Mouse (Mus musculus) central nervous system, embryonic 18 days (tissue): ENCODE results near the gene Nfatc4. TPM values are rescaled to one million over a fixed set of nuclear protein-coding genes. Genes with fewer than 3 reads are reported as not detected.

Experiments
- polyA plus RNA-seq: library from polyadenylated mRNA; depleted of rRNA; stranded (reverse); fragments of >200 nt; gene quantifications from 2 replicates; pipeline ENCODE4 v1.2.3, GENCODE M21; 2012; rRNA removed

Gene Nfatc4
- 9.2 and 11.3 TPM in 2 replicates for polyA plus RNA-seq

DNA sequence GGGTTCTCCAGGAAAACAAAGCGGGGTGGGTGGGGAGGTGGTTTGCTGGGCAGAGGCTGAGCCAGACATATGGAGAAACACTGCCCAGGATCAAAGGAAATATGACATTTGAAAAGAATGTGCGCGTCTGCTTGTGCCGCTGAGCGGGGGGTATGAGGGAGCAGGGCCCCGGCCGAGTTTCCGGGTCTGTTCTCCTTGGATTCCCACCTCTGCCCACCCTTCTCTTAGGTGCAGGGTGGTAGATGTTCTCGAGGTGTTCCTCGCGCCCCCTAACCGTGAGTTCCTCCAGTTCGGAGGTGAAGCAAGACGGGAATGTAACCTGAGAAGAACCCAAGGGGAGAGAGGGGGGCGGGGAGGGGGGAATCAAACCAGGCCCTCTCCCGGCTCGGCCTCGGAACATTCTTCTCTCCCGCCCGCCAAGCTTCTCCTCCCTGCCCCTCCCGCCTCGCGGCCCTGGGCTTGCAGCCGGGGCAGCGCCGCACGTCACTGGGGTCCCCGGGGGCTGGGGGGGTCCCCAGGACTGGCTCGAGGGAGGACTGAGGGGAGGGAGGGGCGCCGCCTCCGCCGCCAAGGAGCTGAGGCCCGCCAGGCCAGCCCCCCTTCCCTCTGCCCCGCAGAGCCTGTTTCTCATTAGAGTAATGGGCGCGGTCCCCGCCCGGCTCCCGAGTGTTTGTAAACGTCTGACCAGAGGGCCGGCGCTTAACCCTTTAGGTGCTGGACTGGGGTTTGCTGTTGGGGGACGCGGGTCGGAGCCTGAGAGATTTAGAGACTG, at the start of gene Nfatc4:
Nfatc4 (plus strand) TSS at position 154 of the 772 bp plus-strand sequence.

GRCm38 (mm10) chr14:55783958-55784235, 39.0 kb upstream of the Nfatc4 start, which contains the start of gene Adcy4:
TSS of gene Adcy4 (minus strand) at chr14:55784095.

DNA sequence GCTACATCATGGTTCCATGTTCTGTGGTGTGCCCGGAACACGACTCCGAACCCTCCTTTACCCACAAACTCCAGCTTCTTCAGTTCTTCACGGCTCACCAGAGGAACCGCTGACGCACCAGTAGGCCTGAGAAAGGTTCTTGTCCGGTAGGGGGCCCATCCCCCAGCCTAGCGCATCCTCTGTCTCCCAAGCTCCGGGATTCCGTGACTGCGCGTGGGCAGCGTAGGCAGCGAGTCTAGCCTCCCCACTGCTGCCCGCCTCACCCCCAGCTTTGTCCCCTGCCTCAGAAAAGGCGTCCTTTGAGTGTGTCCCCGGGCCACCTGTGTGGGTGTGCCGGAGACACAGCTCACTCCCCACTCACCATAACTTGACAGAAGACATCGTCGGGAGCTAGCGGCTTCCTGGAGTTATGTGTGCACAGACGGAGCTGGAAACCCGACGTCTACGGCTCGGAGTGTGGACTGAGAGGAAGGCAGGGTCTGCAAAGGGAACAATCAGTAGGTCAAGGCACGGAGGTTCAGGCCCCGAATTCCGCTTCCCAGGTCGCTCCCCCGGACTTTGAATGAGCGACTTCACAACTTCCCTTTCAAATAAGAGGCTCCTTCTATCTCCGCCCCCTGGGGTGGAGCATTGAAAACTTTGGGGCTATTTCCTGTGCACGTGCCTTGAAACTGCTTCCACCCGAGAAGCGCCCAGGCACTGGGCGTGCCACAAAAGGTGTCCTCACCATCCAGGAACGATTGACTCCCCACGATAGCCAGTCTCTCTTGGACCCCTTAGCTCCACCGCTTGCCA, 34.5 kb upstream of the Nfatc4 start, which contains the start of gene Ripk3:
Ripk3 (minus strand) TSS at position 610 of the 795 bp plus-strand sequence.

GRCm38 (mm10) chr14:55853621-55854285, 30.8 kb downstream of the Nfatc4 start, which contains the start of gene Nynrin:
TSS of gene Nynrin (plus strand) at chr14:55854010.

Other genes with a start within 250 kb of the Nfatc4 start
- 0.08 and 2.9 TPM in 2 replicates for gene Fitm1, start 247.5 kb upstream of the Nfatc4 start, polyA plus RNA-seq
- 138 and 140 TPM in 2 replicates for gene Psme1, start 245.0 kb upstream of the Nfatc4 start, polyA plus RNA-seq
- 43.1 and 47.2 TPM in 2 replicates for gene Emc9, start 237.8 kb upstream of the Nfatc4 start, polyA plus RNA-seq
- 76.9 and 77.8 TPM in 2 replicates for gene Psme2, start 232.0 kb upstream of the Nfatc4 start, polyA plus RNA-seq
- gene Rnf31, start 231.4 kb upstream of the Nfatc4 start, polyA plus RNA-seq: 21.9 and 24.7 TPM in 2 replicates
- 24.2 and 30.3 TPM in 2 replicates for gene Irf9, start 219.6 kb upstream of the Nfatc4 start, polyA plus RNA-seq
- gene Rec8, start 205.1 kb upstream of the Nfatc4 start, polyA plus RNA-seq: 17.6 and 22.2 TPM in 2 replicates
- gene Ipo4, start 187.2 kb upstream of the Nfatc4 start, polyA plus RNA-seq: 202 and 205 TPM in 2 replicates
- gene Gm49378, start 185.2 kb upstream of the Nfatc4 start, polyA plus RNA-seq: 5.1 TPM in 2 replicates
- gene Tm9sf1, start 179.3 kb upstream of the Nfatc4 start, polyA plus RNA-seq: 35.5 and 36.6 TPM in 2 replicates
- 1.2 and 1.4 TPM in 2 replicates for gene Tssk4, start 173.0 kb upstream of the Nfatc4 start, polyA plus RNA-seq
- 49.7 and 51.7 TPM in 2 replicates for gene Mdp1, start 162.6 kb upstream of the Nfatc4 start, polyA plus RNA-seq
- 39.3 and 44.8 TPM in 2 replicates for gene Gmpr2, start 151.2 kb upstream of the Nfatc4 start, polyA plus RNA-seq
- gene Nedd8, start 151.0 kb upstream of the Nfatc4 start, polyA plus RNA-seq: 467 and 498 TPM in 2 replicates
- gene Tinf2, start 141.3 kb upstream of the Nfatc4 start, polyA plus RNA-seq: 19.4 and 19.8 TPM in 2 replicates
- 0.31 and 2.6 TPM in 2 replicates for gene Tgm1, start 109.2 kb upstream of the Nfatc4 start, polyA plus RNA-seq
- 70.1 and 73.0 TPM in 2 replicates for gene Rabggta, start 100.9 kb upstream of the Nfatc4 start, polyA plus RNA-seq
- gene Dhrs1, start 77.5 kb upstream of the Nfatc4 start, polyA plus RNA-seq: 87.8 and 91.7 TPM in 2 replicates
- gene Nop9, start 77.5 kb upstream of the Nfatc4 start, polyA plus RNA-seq: 18.7 and 19.3 TPM in 2 replicates
- 0.88 and 1.0 TPM in 2 replicates for gene Cideb, start 64.7 kb upstream of the Nfatc4 start, polyA plus RNA-seq
- 0.35 and 0.48 TPM in 2 replicates for gene Ltb4r2, start 61.7 kb upstream of the Nfatc4 start, polyA plus RNA-seq
- gene Ltb4r1, start 57.2 kb upstream of the Nfatc4 start, polyA plus RNA-seq: 0.47 and 0.59 TPM in 2 replicates
- gene Adcy4, start 39.0 kb upstream of the Nfatc4 start, polyA plus RNA-seq: 2.7 and 3.0 TPM in 2 replicates
- 1.1 and 1.3 TPM in 2 replicates for gene Ripk3, start 34.3 kb upstream of the Nfatc4 start, polyA plus RNA-seq
- gene Nynrin, start 30.9 kb downstream of the Nfatc4 start, polyA plus RNA-seq: 11.6 and 11.8 TPM in 2 replicates
- gene Cbln3, start 61.2 kb downstream of the Nfatc4 start, polyA plus RNA-seq: 0.59 and 0.63 TPM in 2 replicates
- gene Khnyn, start 61.8 kb downstream of the Nfatc4 start, polyA plus RNA-seq: 12.2 and 12.4 TPM in 2 replicates
- gene Sdr39u1, start 77.1 kb downstream of the Nfatc4 start, polyA plus RNA-seq: 137 and 138 TPM in 2 replicates
- 1.0 and 3.2 TPM in 2 replicates for gene Cma1, start 121.5 kb downstream of the Nfatc4 start, polyA plus RNA-seq
- not detected in 2 replicates for gene Cma2, start 127.8 kb downstream of the Nfatc4 start, polyA plus RNA-seq
- not detected in 2 replicates for gene Mcpt1, start 194.8 kb downstream of the Nfatc4 start, polyA plus RNA-seq
- gene Mcpt9, start 207.4 kb downstream of the Nfatc4 start, polyA plus RNA-seq: not detected in 2 replicates
- gene Mcpt2, start 218.9 kb downstream of the Nfatc4 start, polyA plus RNA-seq: not detected in 2 replicates
- 0.23 and 0.70 TPM in 2 replicates for gene Mcpt4, start 239.2 kb downstream of the Nfatc4 start, polyA plus RNA-seq